Mouse (Mus musculus): Measurements from ENCODE around the gene Rnft2. TPM values are rescaled to one million over a fixed set of nuclear protein-coding genes. Genes with fewer than 3 reads are reported as not detected.

The Rnft2 gene
- polyA plus RNA-seq, 1 experiment from 2014 or later: 7.0 TPM

- Histone ChIP-seq H3K27me3 (replicated peaks; ENCODE audit: low read depth, poor library complexity, severe bottlenecking) (no peaks in the 10 kb centered on the region), H3K9me3 (no peaks in the 10 kb centered on the region), H3K36me3 (replicated peaks) (peaks cover 37% of the 10 kb centered on the region), H3K4me3 (no peak overlapping the region), H3K4me1 (peaks cover 9% of the 10 kb centered on the region), H3K27ac (replicated peaks) (no peak overlapping the region)
- WGBS: 88% methylated on average over 12 of the region's 12 CpGs
- no peak for DNase-seq (ENCODE audit: low spot score)
These were observed 5.2 kb downstream of the Rnft2 start for GRCm38 (mm10) chr5:118239671-118240070.

- Histone ChIP-seq H3K4me3 (no peak overlapping the region), H3K27ac (replicated peaks) (no peak overlapping the region), H3K9me3 (no peaks in the 10 kb centered on the region), H3K27me3 (replicated peaks; ENCODE audit: low read depth, poor library complexity, severe bottlenecking) (no peaks in the 10 kb centered on the region), H3K36me3 (replicated peaks) (peaks cover 48% of the 10 kb centered on the region), H3K4me1 (no peaks in the 10 kb centered on the region)
- WGBS: 88% methylated on average over 12 of the region's 12 CpGs
- no peak for DNase-seq (ENCODE audit: low spot score)
These were observed 8.0 kb downstream of the Rnft2 start for GRCm38 (mm10) chr5:118236891-118237290.

- WGBS: 94% methylated on average over 13 of the region's 13 CpGs
- Histone ChIP-seq H3K27me3 (replicated peaks; ENCODE audit: low read depth, poor library complexity, severe bottlenecking) (no peaks in the 10 kb centered on the region), H3K4me1 (no peaks in the 10 kb centered on the region), H3K4me3 (no peak overlapping the region), H3K9me3 (no peaks in the 10 kb centered on the region), H3K27ac (replicated peaks) (no peak overlapping the region), H3K36me3 (replicated peaks) (peaks cover 56% of the 10 kb centered on the region)
- no peak for DNase-seq (ENCODE audit: low spot score)
These were observed 14.8 kb downstream of the Rnft2 start for GRCm38 (mm10) chr5:118230071-118230611.

GRCm38 (mm10) chr5:118223142-118223757 is 21.7 kb downstream of the Rnft2 start:
- Histone ChIP-seq H3K27me3 (replicated peaks; ENCODE audit: low read depth, poor library complexity, severe bottlenecking) (no peaks in the 10 kb centered on the region), H3K4me3 (no peak overlapping the region), H3K27ac (replicated peaks) (no peak overlapping the region), H3K36me3 (replicated peaks) (peaks cover 45% of the 10 kb centered on the region), H3K4me1 (no peaks in the 10 kb centered on the region), H3K9me3 (no peaks in the 10 kb centered on the region)
- WGBS: 81% methylated on average over 9 of the region's 9 CpGs
- DNase-seq (ENCODE audit: low spot score): no peak

- H3K36me3 ChIP-seq (replicated peaks): peaks cover 24% of the 10 kb centered on the region
- no peaks in the 10 kb centered on the region for H3K27me3 ChIP-seq (replicated peaks; ENCODE audit: low read depth, poor library complexity, severe bottlenecking)
- H3K9me3 ChIP-seq: no peaks in the 10 kb centered on the region
- 75% methylated on average over 6 of the region's 6 CpGs for WGBS
- no peak for DNase-seq (ENCODE audit: low spot score)
- H3K4me3 ChIP-seq: no peak overlapping the region
- H3K27ac ChIP-seq (replicated peaks): no peak overlapping the region
- peaks cover 20% of the 10 kb centered on the region for H3K4me1 ChIP-seq
These were observed 27.5 kb downstream of the Rnft2 start for GRCm38 (mm10) chr5:118217410-118217809.

GRCm38 (mm10) chr5:118214418-118215154 is 30.3 kb downstream of the Rnft2 start:
- 9% methylated on average over 24 of the region's 24 CpGs for WGBS

GRCm38 (mm10) chr5:118214012-118214411 is 30.9 kb downstream of the Rnft2 start:
- Histone ChIP-seq H3K36me3 (replicated peaks) (peaks cover 7% of the 10 kb centered on the region; the same call in 1 of the 2 replicates), H3K4me1 (peaks cover 20% of the 10 kb centered on the region), H3K9me3 (no peaks in the 10 kb centered on the region), H3K27me3 (replicated peaks; ENCODE audit: low read depth, poor library complexity, severe bottlenecking) (no peaks in the 10 kb centered on the region), H3K4me3 (peak overlapping the region; percentile 60), H3K27ac (replicated peaks) (peak overlapping the region; percentile 71)
- 25% methylated on average over 5 of the region's 5 CpGs for WGBS
- DNase-seq (ENCODE audit: low spot score): peak; percentile 18

More at GRCm38 (mm10) chr5:118214418-118215154, 30.3 kb downstream of the Rnft2 start:
- H3K36me3 ChIP-seq (replicated peaks): peaks cover 7% of the 10 kb centered on the region; the same call in 1 of the 2 replicates
- no peaks in the 10 kb centered on the region for H3K27me3 ChIP-seq (replicated peaks; ENCODE audit: low read depth, poor library complexity, severe bottlenecking)
- peak overlapping the region; percentile 71 for H3K27ac ChIP-seq (replicated peaks)
- H3K9me3 ChIP-seq: no peaks in the 10 kb centered on the region
- H3K4me3 ChIP-seq: peak overlapping the region; percentile 60
- peak; percentile 83 for DNase-seq (ENCODE audit: low spot score)
- peaks cover 20% of the 10 kb centered on the region for H3K4me1 ChIP-seq

- no peak for DNase-seq (ENCODE audit: low spot score)
- no peaks in the 10 kb centered on the region for H3K9me3 ChIP-seq
- H3K4me3 ChIP-seq: no peak overlapping the region
- H3K4me1 ChIP-seq: peaks cover 27% of the 10 kb centered on the region
- H3K27ac ChIP-seq (replicated peaks): no peak overlapping the region
- peaks cover 3% of the 10 kb centered on the region; the same call in 1 of the 2 replicates for H3K27me3 ChIP-seq (replicated peaks; ENCODE audit: low read depth, poor library complexity, severe bottlenecking)
- peaks cover 3% of the 10 kb centered on the region; the same call in 1 of the 2 replicates for H3K36me3 ChIP-seq (replicated peaks)
- WGBS: 69% methylated on average over 8 of the region's 8 CpGs
These were observed 39.1 kb downstream of the Rnft2 start for GRCm38 (mm10) chr5:118205852-118206251.

GRCm38 (mm10) chr5:118204675-118205440 is 40.1 kb downstream of the Rnft2 start:
- no peak overlapping the region for H3K27ac ChIP-seq (replicated peaks)
- H3K4me1 ChIP-seq: peaks cover 32% of the 10 kb centered on the region
- DNase-seq (ENCODE audit: low spot score): no peak
- no peaks in the 10 kb centered on the region for H3K9me3 ChIP-seq
- H3K4me3 ChIP-seq: no peak overlapping the region
- H3K27me3 ChIP-seq (replicated peaks; ENCODE audit: low read depth, poor library complexity, severe bottlenecking): peaks cover 5% of the 10 kb centered on the region; the same call in 1 of the 2 replicates
- peaks cover 3% of the 10 kb centered on the region; the same call in 1 of the 2 replicates for H3K36me3 ChIP-seq (replicated peaks)
- WGBS: 86% methylated on average over 16 of the region's 16 CpGs

GRCm38 (mm10) chr5:118199670-118200069 is 45.2 kb downstream of the Rnft2 start:
- Histone ChIP-seq H3K36me3 (replicated peaks) (peaks cover 3% of the 10 kb centered on the region; the same call in 1 of the 2 replicates), H3K9me3 (no peaks in the 10 kb centered on the region), H3K27ac (replicated peaks) (no peak overlapping the region), H3K27me3 (replicated peaks; ENCODE audit: low read depth, poor library complexity, severe bottlenecking) (peaks cover 6% of the 10 kb centered on the region; the same call in 1 of the 2 replicates), H3K4me3 (no peak overlapping the region), H3K4me1 (peaks cover 20% of the 10 kb centered on the region)
- DNase-seq (ENCODE audit: low spot score): no peak
- WGBS: 58% methylated on average over 5 of the region's 5 CpGs

- H3K36me3 ChIP-seq (replicated peaks): peaks cover 3% of the 10 kb centered on the region; the same call in 1 of the 2 replicates
- no peaks in the 10 kb centered on the region for H3K9me3 ChIP-seq
- WGBS: 73% methylated on average over 13 of the region's 13 CpGs
- H3K4me3 ChIP-seq: no peak overlapping the region
- H3K27ac ChIP-seq (replicated peaks): no peak overlapping the region
- H3K4me1 ChIP-seq: peaks cover 15% of the 10 kb centered on the region
- DNase-seq (ENCODE audit: low spot score): no peak
- peaks cover 28% of the 10 kb centered on the region for H3K27me3 ChIP-seq (replicated peaks; ENCODE audit: low read depth, poor library complexity, severe bottlenecking)
These were observed 47.5 kb downstream of the Rnft2 start for GRCm38 (mm10) chr5:118197421-118197820.

GRCm38 (mm10) chr5:118192221-118192620 is 52.7 kb downstream of the Rnft2 start:
- H3K4me1 ChIP-seq: peaks cover 56% of the 10 kb centered on the region
- no peaks in the 10 kb centered on the region for H3K9me3 ChIP-seq
- H3K4me3 ChIP-seq: 0 out of 2 replicates have a peak overlapping the region, but pooled peaks have one; percentile 0
- H3K36me3 ChIP-seq (replicated peaks): no peaks in the 10 kb centered on the region
- H3K27me3 ChIP-seq (replicated peaks; ENCODE audit: low read depth, poor library complexity, severe bottlenecking): peaks cover 50% of the 10 kb centered on the region
- no peak for DNase-seq (ENCODE audit: low spot score)
- H3K27ac ChIP-seq (replicated peaks): peak overlapping the region; percentile 19; the same call in 1 of the 2 replicates
- WGBS: 20% methylated on average over 18 of the region's 18 CpGs

Measured in embryonic facial prominence, embryonic 10.5 days (tissue).